Mouse (Mus musculus) myocyte (in vitro differentiated cells): ENCODE measurements around the gene Dhcr24.

Experiments
- POLR2A ChIP-seq: IDR thresholded peaks from one replicate; pipeline ENCODE4 v1.6.1; 2011; ENCODE audit warnings: low read depth, mild to moderate bottlenecking, control low read depth, moderate library complexity; ENCODE audit not compliant: insufficient read length
- POLR2AphosphoS2 ChIP-seq: IDR thresholded peaks from one replicate; pipeline ENCODE4 v1.6.1; 2011; ENCODE audit warnings: low read depth, control low read depth; ENCODE audit not compliant: insufficient read length

DNA sequence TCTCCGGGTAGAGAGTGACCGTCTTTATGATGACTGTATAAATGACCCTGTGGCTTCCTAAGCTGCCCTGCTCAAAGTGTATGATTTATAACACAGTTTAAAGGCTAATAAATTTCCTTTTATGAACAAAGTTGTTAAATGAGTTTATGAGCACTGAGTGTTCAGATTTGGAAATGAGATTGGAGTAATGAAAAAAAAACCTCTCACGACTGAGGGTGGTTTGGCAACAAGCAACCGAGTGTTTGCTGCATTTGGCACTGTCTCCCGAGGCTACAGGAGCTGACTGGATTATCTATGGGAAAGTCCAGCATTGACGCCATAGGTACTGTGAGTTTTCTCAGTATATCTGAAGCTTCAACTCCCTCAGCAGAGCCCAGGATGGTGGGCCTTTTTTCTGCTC is 46.2 kb upstream of the Dhcr24 start:
- TF ChIP-seq POLR2AphosphoS2: no peak
- TF ChIP-seq POLR2A: no peak
